Mouse (Mus musculus) spleen, postnatal 10 days (tissue): Measurements from ENCODE around the gene Porcn.

Source experiments
- DNase-seq, 2 experiments: peaks; one replicate each; pipeline ENCODE4 v3.0.0; 2021 to 2022; ENCODE audit warnings: low spot score in 2 of 2

Gene Porcn

DNA sequence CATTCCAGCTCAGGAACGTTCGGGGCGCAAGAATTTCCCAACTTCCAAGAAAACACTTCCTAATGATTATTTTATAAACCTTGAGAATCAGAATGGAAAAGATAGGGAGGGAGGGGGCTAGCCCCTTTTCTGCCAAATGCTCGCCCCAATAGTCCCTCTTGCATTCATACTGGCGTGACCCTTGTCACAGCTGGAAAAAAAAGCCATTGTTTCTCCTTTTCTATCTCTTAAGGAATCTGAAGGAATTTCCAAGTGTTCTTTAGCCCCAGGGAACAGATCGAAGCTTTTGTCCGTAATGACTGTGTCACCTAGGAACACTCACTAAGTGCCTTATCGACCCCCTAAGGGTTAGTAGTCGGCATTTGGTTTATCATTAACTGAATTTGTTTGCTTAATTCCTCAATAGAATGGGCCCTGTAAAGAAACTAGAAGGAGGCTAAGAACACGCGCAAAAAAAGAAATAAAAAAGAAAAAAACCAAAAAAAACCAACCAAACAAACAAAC, 421 bp upstream of the Porcn start:
- no peak for DNase-seq

DNA sequence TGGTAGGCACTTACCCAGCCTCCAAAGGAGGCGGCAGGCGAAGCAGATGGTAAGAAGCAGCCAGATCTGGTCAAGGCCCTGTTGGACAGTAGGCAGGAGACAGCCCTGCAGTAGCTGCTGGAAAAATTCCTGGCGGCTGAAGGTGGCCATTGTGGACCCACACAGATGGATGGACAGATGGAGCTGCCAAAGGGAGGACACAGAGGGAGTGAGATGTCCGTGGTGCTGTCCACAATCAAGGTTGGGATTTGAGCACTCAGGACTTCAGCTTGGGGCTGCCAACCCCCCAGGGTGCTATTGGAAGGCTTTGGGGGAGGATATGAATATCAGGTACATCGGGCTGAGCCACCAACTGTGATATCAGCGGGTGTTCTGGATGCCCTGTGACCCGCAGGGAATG, 774 bp downstream of the Porcn start:
- DNase-seq, result no peak

DNA sequence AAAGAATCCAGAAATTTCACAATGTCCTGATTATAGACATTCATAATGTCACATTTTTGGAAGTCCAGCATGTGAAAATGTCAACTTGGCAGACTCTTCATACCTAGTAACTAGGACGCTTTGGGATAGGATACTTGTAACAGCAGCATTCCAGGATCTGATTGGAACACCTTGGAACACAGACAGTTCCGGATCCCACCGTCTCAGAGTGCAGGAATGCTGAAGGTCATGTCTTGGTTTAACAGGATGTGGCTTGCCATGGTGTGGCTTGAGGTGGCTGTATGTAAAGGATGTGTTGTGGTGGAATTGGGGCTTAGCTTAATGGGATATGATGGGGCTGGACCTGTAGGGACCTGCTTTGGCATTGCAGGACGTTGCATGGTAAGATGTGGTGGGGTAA, 1.2 kb downstream of the Porcn start:
- no peak for DNase-seq

DNA sequence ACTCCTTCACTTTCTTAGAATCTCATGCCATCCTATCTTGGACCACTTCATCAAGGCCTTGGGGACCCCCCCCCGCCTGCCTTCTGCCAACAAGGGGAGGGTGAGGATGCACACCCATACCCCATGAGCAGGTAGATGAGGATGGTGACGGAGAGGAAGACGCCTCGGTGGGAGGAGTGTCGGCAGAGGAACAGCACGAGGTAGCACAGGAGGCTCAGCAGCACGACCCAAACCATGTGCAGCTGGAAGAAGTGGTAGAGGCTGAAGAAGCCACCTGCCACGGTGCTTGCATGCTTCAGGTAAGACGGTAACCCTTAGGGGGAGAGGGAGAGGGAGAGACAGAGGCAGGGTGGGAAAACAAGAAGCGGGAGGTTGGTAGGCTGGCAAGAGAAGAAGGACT, 2.2 kb downstream of the Porcn start:
- DNase-seq, result no peak

DNA sequence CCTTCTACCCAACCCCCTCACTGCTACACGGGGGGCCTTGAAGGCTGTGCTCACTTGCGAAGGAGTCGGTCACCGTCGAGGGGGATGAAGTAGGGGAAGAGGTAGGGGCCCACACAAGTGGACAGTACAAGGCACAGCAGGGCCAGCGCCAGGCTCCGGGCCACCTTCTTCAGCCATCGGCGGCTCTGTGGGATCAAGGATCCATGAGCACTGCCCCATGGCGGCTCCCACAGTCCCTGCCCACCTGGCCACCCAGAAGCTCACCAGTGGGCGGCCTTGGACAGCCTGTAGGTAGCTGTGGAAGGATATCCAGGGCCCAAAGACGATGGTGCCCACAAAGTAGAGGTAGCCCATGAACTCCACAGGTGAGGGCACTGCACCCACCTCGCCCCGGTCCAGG, 3.2 kb downstream of the Porcn start:
- DNase-seq, result no peak

DNA sequence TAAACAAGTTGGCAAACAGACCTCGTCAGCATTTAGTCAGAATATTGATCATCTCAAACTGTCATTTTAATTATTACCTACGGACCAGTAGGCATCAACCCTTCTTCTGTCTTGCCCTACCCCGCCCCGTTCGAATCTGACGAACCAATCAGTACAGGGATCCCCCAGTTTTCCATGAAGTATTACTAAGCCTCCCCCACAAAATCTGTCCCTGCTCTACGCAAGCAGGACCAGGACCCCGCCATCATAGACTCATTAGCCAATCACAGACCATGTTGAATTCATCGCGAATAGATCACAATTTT, 13.0 kb downstream of the Porcn start, which contains the start of gene Ebp:
Gene Ebp (minus strand): TSS at position 94 of the 305 bp plus-strand sequence.
- DNase-seq, result no peak

DNA sequence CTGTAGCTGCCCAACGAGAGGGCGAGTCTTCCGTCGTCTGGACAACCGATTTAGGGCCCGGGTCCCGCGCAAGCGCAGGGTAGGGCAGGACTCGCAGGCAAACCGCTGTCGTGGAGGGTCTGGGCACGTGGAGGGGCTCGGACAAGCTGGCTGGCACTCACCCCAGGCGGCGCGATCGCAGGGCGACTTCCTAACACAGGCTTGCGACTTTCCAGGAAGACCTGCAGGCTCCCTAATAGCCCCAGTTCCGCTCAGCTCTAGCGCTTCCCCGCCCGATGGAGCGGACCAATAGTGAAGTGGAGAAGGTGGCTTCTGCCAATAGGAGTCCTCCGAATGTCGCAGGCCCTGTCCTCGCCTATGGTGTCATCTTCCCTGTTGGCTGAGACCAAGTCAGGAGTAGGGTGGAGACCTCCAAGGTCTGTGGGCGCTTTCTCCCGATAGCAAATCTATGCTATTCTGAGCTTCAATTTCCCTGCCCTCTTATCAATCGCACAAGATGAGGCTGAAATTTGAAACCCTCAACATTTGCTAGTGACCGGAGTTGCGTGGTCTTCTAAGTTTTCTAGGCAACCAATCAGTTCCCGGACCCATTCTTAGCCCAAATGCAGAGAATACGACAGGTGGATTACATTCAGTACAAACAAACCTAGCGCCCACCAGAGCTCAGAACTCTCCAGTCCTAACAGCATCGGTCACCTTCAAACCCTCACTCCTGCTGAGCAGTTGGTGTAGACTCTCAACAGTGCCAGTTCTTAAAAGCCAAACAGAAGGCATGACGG, 13.5 kb downstream of the Porcn start:
- peak; percentile 60 to 80 for DNase-seq

DNA sequence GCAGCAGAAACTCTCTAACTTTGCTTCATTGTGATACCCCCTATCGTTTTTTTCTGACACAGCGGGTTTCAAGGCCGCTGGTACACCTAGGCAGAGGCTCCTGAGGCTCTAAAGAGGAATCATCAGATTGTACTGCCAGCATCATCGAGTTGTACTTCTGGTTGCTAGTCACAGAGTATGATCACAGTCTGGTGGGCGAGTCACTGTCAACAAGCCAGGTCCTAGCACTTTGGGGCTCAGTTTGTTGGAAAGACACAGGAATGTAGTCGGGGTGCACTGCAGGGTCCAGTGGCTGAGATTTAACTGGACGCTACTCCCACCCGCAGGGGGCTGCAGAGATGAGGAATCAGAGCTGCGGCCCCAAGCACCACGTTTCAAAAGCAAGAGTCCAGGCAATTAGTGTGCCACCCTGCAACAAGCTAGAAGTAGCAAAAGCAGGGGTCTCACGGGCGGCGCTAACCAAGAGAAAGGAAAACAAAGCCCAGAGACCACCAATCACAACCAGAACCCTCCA, 14.1 kb downstream of the Porcn start:
- DNase-seq, result peak in 1 of 2 experiments; percentile 13

DNA sequence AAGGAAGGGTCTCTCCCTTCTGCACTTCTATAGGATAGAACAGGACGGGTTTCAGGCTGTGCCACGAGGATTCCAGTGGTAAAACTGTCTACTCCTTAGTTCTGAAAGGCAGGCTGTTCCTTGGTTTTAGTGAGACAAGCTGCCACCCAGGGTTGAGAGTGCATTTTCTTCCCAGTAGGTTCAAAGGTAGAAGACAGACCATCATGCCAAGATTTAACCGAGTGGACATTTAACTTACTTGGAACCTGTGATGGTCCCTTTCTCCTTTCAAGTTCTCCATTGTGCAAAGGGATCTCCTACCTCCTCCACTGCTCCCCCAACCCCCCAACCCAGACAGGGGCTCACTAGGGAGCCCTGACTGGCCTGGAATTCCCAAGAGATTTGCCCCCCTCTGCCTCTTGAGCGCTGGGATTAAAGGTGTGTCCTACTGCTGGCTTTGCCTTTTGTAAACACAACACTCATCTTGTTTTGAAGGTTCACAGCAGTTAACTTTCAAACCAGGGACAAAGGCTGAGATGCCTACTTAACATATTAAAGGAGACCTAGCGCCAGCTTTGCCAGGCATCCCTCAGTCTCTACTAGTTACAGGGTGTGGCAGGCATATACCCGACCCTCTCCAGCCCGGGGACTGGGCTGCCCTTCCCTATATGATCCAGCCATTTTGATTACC, 23.3 kb downstream of the Porcn start:
- DNase-seq, result no peak

DNA sequence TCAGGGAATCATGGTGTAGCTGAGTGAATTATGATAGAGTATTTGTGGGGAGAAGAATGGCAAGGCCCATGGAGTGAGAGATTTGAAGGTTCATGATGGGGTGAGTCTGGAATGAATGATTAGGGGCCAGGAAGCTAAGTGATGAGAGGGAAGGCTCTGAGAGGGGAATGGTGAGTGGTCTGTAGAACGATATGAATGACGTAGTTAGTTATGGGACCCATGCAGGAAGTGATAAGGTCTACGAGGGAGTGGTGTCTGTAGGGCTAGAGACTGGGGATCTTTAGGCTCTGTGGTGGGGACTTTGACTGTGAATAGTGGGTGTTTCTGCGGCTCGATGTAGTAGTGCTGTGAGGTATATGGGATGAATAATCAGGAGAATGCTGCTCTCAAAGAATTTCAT, 26.7 kb downstream of the Porcn start:
- no peak for DNase-seq

DNA sequence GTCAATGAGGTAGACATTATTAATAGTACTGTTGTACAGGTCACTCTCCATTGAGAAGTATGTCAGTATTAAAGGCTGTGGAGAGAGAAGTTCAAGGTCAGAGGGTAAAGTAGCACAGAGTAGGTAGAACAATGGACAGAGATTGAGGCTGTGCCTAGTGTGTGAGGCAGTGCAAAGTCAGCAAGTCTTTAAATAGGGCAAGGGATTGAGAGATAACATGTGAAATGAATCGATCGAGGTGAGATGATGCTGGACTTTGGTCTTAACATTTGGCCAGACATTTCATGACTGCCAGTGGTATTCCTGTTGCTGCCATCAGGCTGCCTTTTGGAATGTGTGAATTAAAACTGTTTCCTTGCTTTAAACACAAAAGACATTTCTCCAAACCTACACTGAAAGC, 27.5 kb downstream of the Porcn start:
- DNase-seq, result no peak

DNA sequence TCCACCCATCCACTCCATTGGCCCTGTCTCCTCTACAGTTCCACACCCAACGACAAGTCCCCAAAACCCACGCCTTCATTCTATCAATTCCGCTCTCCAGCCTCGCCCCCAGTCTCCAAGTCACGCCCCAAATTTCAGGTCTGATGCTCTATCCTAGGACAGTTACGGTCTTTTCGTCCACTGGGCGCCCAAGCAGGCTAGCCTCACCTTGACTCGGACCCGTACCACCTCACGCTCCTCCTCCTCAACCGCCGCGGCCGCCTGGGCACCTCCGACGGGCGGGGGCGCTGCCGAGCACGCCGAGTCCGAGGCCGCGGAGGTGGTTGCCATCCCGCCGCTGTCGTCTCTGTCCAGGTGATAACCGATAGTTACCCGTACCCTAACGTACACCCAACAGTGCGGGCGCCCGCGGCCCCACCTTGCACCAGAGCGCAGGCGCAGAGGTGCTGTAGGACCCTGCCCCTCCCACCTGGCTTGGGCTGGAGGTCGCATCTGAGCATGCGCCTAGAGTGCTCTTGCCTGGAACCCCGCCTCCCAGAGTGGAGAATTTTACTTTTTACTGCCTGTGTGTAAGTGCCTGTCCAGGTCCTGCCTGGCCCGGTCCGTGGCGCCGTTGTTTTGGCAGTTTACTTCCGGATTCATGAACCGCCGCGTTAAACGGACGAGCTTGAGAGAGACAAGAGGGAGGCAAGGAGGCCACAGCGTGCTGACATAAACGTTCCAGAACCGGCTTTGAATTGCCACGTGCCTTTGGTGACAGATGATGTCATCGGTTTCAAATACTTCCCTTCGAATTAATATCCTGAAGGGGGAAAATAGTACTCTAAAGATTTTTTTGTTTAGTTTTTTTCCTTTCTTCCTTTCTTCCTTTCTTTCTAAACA, 30.6 kb downstream of the Porcn start, which contains the start of gene Tbc1d25:
Gene Tbc1d25 (minus strand): TSS at position 678 of the 882 bp plus-strand sequence.
- peak; percentile 70 to 85 for DNase-seq

DNA sequence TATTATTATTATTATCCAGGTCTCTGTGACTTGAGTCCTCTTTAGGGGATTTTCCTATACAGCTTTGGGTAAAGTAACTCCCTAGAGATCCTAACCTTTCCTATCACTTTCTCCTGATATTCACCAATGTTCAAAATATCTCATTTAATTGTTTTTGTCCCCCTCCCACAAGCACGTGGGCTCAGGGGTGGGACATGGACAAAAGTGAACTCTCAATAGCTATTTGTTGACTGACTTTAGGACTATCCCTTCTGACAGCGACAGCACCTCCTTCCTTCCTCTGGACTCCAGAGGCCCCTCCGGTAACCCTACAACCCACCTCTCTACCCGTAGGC, 31.2 kb downstream of the Porcn start:
- no peak for DNase-seq

DNA sequence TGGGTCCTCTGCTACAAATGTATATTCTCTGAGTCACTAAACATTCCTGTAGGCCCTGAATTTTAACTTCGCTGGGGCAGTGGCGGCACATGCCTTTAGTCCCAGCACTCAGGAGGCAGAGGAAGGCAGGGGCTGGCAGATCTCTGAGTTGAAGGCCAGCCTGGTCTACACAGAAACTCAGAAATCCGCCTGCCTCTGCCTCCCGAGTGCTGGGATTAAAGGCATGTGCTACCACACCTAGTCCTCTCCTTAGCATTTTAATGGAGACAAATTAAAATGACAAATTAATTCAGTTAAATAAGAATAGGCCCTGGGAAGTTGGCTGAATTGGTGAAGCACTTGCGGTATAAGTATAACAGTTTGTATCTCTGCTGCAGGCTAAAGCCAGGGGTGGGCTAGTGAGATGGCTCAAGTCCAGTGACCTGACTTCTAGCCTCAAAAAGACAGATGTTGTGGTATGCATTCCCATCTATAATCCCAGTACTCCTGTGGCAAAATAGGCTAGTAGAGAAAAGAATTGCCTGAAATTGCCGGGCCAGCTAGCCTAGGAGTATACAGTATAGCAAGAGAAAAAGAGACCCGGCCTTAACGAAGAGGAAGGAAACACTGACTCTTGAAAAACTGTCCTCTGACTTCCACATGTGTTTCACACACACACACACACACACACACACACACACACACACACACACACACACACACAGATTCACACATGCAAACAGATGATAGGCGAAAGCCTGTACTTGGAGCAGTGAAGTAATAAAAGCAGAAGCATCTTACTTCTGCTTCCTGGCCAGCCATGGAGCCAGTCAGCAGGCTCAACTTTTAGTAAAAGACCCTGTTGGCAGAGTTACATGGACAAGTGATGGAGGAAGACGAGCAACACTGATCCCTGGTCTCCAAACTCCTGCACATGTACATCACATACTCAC, 38.3 kb downstream of the Porcn start:
- DNase-seq, result peak in 1 of 2 experiments; percentile 21

DNA sequence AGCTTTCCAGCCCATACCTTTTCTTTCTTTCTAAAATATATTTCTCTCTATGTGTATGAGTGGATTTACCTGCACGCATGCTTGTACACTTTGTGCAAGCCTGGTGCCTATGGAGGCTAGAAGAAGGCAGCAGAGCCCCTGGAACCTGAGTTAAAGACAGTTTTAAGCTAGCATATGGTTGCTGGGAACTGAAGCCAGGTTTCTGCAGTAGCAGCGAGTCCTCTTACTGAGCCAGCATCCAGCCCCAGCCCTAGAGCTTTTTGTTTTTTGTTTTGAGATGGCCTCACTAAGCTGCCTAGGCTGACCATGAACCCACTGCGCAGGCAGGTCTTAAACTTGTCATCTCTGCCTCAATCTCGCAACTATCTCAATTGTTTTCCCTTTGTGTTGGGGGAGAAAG, 41.9 kb downstream of the Porcn start:
- DNase-seq, result no peak

DNA sequence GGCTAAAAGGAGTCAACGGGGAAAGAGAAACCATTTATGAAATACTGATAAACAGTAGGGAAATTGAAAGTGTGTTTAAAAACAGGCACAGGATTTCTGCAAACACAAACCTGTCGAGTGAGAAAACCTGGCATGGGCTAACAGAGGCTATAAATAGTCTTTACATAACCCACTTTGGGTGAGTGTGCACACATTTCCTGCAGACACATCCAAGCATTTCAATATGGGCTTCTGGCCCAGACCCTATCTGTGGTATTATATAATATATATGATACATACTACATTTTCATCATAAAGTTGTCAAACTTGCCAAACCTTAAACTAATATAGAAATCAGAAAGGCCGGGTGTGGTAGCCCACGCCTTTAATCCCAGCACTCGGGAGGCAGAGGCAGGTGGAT, 43.2 kb downstream of the Porcn start:
- no peak for DNase-seq

DNA sequence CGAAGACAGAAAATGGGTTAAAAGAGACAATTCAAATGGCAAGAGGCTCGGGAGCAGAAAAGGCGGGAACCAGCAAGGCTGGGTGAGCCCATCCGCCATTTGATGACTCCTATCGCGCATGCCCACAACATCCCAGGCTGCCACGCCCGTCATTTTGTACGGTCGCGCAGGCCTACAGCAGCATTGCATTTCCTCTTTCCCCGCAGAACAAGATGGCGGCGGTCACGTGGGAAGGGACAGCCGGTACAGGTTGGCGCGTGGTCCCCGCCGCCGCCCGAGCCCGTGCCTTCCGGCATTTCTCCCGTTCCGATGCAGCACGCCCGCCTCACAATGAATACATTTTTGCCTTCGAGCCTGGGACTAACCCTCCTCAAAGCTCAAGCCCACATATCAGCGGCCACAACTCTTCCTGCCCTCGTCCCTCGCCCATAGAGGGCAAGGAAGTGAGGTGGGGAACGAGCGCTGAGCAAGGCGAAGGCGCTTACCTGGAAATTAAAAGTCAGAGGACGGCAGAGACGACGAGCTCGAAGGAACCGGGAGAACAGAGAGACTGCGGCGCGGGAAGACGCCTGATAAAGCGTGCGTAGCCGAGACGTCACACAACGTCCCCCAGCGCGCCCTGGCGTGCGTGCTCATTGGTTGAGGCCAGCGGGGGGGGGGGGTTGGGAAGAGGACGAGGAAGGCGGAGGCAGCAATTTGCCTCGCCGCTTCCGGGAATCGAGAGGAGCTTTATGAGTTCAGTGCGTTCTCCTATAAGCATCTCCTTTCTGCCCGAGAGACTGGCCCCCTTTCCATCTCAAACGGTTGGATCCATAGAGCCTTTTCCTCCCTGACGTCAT, 61.0 kb downstream of the Porcn start, which contains the start of gene Rbm3:
Gene Rbm3 (minus strand): TSS at position 728 of the 839 bp plus-strand sequence.
- peak; percentile 70 to 91 for DNase-seq
